Mouse (Mus musculus) ES-Bruce4 (cell line): ENCODE measurements around the gene Card6.
A peak's percentile ranks its signal among the peaks of the same experiment; 100 is the strongest.

Experiments
- CTCF ChIP-seq: IDR thresholded peaks from one replicate; pipeline ENCODE4 v1.8.1; 2011; ENCODE audit warnings: low read depth, low read length
- POLR2A ChIP-seq: IDR thresholded peaks from one replicate; pipeline ENCODE4 v1.8.1; 2011; ENCODE audit warnings: low read length; ENCODE audit not compliant: insufficient read depth

DNA sequence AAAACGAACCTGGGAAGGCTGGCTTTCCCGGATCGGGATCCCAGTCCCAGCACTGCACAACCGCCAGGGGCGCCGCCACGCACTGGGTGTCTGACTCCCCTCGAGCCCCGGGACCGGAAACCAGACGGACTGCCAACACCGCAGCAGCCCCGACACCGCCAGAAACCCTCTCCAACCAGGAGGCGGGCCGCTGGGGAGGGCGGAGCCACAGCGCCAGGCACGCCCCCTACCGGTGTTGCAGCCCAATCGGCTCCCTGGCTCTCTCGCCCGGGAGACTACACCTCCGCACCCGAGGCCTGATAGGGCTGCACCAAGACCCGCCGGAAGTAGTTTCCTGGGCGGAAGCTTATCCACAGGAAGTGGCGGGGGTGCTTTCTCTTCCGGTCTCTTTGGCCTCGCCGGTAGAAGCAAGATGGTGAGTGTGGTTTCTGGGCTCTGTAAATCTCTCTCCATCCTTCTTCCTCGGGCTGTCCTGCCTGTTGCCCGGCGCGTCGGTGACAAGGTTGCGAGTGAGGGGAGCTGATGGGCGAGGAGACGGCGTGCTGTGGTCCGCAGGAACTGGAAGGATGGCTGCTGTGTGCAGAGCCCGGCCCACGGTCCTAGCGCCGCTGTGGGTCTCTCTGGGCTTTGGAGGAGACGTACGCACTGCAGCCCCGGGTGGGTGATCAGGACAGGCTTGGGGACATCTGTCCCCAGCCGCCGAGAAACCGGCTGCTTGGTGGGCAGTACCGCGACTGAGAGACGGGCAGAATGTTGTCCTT lies 8.1 kb upstream of the Card6 start, which contains the start of gene Rpl37:
- peak; percentile 82 for TF ChIP-seq POLR2A
- TF ChIP-seq CTCF: peak; percentile 39
